Mouse (Mus musculus) embryonic facial prominence, embryonic 10.5 days (tissue): ENCODE data around the gene Stxbp5. TPM values are rescaled to one million over a fixed set of nuclear protein-coding genes. Genes with fewer than 3 reads are reported as not detected.
"Not testable (repeated sequence)": the region's sequence is repeated elsewhere in the genome, so short reads cannot be mapped to it uniquely, and the experiment has no call there.

Experiments
- DNase-seq: peaks from one replicate; pipeline ENCODE4 v3.0.0-alpha.2; 2017; ENCODE audit warnings: low spot score
- H3K27ac ChIP-seq: fragments of 300-500 bp; sonication (generic); replicated peaks from 2 replicates; pipeline ENCODE4 v1.5.1; 2016; ENCODE audit warnings: mild to moderate bottlenecking
- H3K27me3 ChIP-seq: fragments of 300-500 bp; sonication (generic); replicated peaks from 2 replicates; pipeline ENCODE4 v1.6.1; 2016; ENCODE audit warnings: low read depth, mild to moderate bottlenecking; ENCODE audit not compliant: poor library complexity, severe bottlenecking
- H3K36me3 ChIP-seq: fragments of 300-500 bp; sonication (generic); replicated peaks from 2 replicates; pipeline ENCODE4 v1.6.1; 2016; ENCODE audit warnings: mild to moderate bottlenecking, moderate library complexity
- H3K4me1 ChIP-seq: fragments of 300-500 bp; sonication (generic); 2 replicates; pipeline ENCODE4 v1.6.1; 2016
- H3K4me3 ChIP-seq: fragments of 300-500 bp; sonication (generic); 2 replicates; pipeline ENCODE4 v1.5.1; 2016; ENCODE audit warnings: mild to moderate bottlenecking, moderate library complexity
- H3K9me3 ChIP-seq: fragments of 300-500 bp; sonication (generic); 2 replicates; pipeline ENCODE4 v1.6.1; 2016; ENCODE audit warnings: mild to moderate bottlenecking
- WGBS: fragments of 180-500 bp; shearing (Covaris S2); methylation state at CpG from one replicate; pipeline ENCODE4 v1.1.7; 2016; 5-methylcytosine and 5-hydroxymethylcytosine counted together
- polyA plus RNA-seq: library from polyadenylated mRNA; unstranded; fragments of >200 nt; fragmentation: Nextera tagmentation; extraction: Ambion mirVana; gene quantifications from 2 replicates; pipeline ENCODE4 v1.2.1, GENCODE M21; 2016

Stxbp5 gene
- polyA plus RNA-seq, 1 experiment from 2014 or later: 4.0 TPM

- Histone ChIP-seq H3K4me1 (no peaks in the 10 kb centered on the region), H3K4me3 (no peak overlapping the region), H3K27ac (no peak overlapping the region), H3K36me3 (peaks cover 6% of the 10 kb centered on the region), H3K9me3 (no peaks in the 10 kb centered on the region), H3K27me3 (no peaks in the 10 kb centered on the region)
- no peak for DNase-seq
- WGBS: 90% methylated on average over 4 of the region's 4 CpGs
Measured at GRCm38 (mm10) chr10:9888655-9889054, 12.2 kb downstream of the Stxbp5 start.

GRCm38 (mm10) chr10:9881781-9882320 lies 19.0 kb downstream of the Stxbp5 start:
- H3K36me3 ChIP-seq, DNase-seq, H3K9me3 ChIP-seq, H3K27me3 ChIP-seq, H3K4me3 ChIP-seq, H3K4me1 ChIP-seq, H3K27ac ChIP-seq: not testable (repeated sequence)
- WGBS: 83% methylated on average over 5 of the region's 5 CpGs

- WGBS: 85% methylated on average over 6 of the region's 6 CpGs
- H3K4me1 ChIP-seq: no peaks in the 10 kb centered on the region
- no peak overlapping the region for H3K4me3 ChIP-seq
- no peaks in the 10 kb centered on the region for H3K36me3 ChIP-seq
- DNase-seq: no peak
- no peaks in the 10 kb centered on the region for H3K27me3 ChIP-seq
- H3K9me3 ChIP-seq: no peaks in the 10 kb centered on the region
- H3K27ac ChIP-seq: no peak overlapping the region
Measured at GRCm38 (mm10) chr10:9880070-9880728, 20.7 kb downstream of the Stxbp5 start.

GRCm38 (mm10) chr10:9878821-9879489 lies 21.9 kb downstream of the Stxbp5 start:
- no peaks in the 10 kb centered on the region for H3K9me3 ChIP-seq
- H3K36me3 ChIP-seq: no peaks in the 10 kb centered on the region
- H3K4me3 ChIP-seq: no peak overlapping the region
- H3K27me3 ChIP-seq: no peaks in the 10 kb centered on the region
- no peaks in the 10 kb centered on the region for H3K4me1 ChIP-seq
- 94% methylated on average over 6 of the region's 6 CpGs for WGBS
- DNase-seq: no peak
- H3K27ac ChIP-seq: no peak overlapping the region

GRCm38 (mm10) chr10:9875905-9876304 lies 25.0 kb downstream of the Stxbp5 start:
- no peak for DNase-seq
- H3K27ac ChIP-seq: no peak overlapping the region
- H3K4me1 ChIP-seq: no peaks in the 10 kb centered on the region
- 87% methylated on average over 3 of the region's 3 CpGs for WGBS
- H3K9me3 ChIP-seq: no peaks in the 10 kb centered on the region
- H3K4me3 ChIP-seq: no peak overlapping the region
- no peaks in the 10 kb centered on the region for H3K36me3 ChIP-seq
- H3K27me3 ChIP-seq: no peaks in the 10 kb centered on the region

- 61% methylated on average over 2 of the region's 2 CpGs for whole genome bisulfite sequencing
Measured at GRCm38 (mm10) chr10:9872143-9872542, 28.7 kb downstream of the Stxbp5 start.

GRCm38 (mm10) chr10:9866793-9867579 lies 33.9 kb downstream of the Stxbp5 start:
- H3K36me3 ChIP-seq: no peaks in the 10 kb centered on the region
- no peak for DNase-seq
- 84% methylated on average over 17 of the region's 17 CpGs for WGBS
- no peak overlapping the region for H3K27ac ChIP-seq
- no peaks in the 10 kb centered on the region for H3K4me1 ChIP-seq
- H3K9me3 ChIP-seq: no peaks in the 10 kb centered on the region
- H3K27me3 ChIP-seq: no peaks in the 10 kb centered on the region
- no peak overlapping the region for H3K4me3 ChIP-seq

More at GRCm38 (mm10) chr10:9872143-9872542, 28.7 kb downstream of the Stxbp5 start:
- no peak overlapping the region for H3K4me3 ChIP-seq
- no peaks in the 10 kb centered on the region for H3K4me1 ChIP-seq
- no peaks in the 10 kb centered on the region for H3K36me3 ChIP-seq
- DNase-seq: no peak
- H3K27ac ChIP-seq: no peak overlapping the region
- H3K27me3 ChIP-seq: no peaks in the 10 kb centered on the region
- no peaks in the 10 kb centered on the region for H3K9me3 ChIP-seq

- Histone ChIP-seq H3K4me3 (no peak overlapping the region), H3K9me3 (no peaks in the 10 kb centered on the region), H3K36me3 (peaks cover 5% of the 10 kb centered on the region), H3K27ac (no peak overlapping the region), H3K27me3 (no peaks in the 10 kb centered on the region), H3K4me1 (no peaks in the 10 kb centered on the region)
- 83% methylated on average over 4 of the region's 4 CpGs for WGBS
- DNase-seq: no peak
Measured at GRCm38 (mm10) chr10:9860022-9860421, 40.9 kb downstream of the Stxbp5 start.

- H3K27me3 ChIP-seq: no peaks in the 10 kb centered on the region
- peaks cover 10% of the 10 kb centered on the region for H3K36me3 ChIP-seq
- no peaks in the 10 kb centered on the region for H3K4me1 ChIP-seq
- H3K27ac ChIP-seq: no peak overlapping the region
- DNase-seq: no peak
- no peak overlapping the region for H3K4me3 ChIP-seq
- peaks cover 2% of the 10 kb centered on the region; the same call in 1 of the 2 replicates for H3K9me3 ChIP-seq
- WGBS: 93% methylated on average over 3 of the region's 3 CpGs
Measured at GRCm38 (mm10) chr10:9859476-9859875, 41.4 kb downstream of the Stxbp5 start.

- Histone ChIP-seq H3K27ac (no peak overlapping the region), H3K4me1 (no peaks in the 10 kb centered on the region), H3K36me3 (peaks cover 21% of the 10 kb centered on the region), H3K27me3 (no peaks in the 10 kb centered on the region), H3K4me3 (no peak overlapping the region), H3K9me3 (peaks cover 13% of the 10 kb centered on the region)
- DNase-seq: no peak
- 85% methylated on average over 2 of the region's 2 CpGs for WGBS
Measured at GRCm38 (mm10) chr10:9857850-9858249, 43.0 kb downstream of the Stxbp5 start.

GRCm38 (mm10) chr10:9856792-9857191 lies 44.1 kb downstream of the Stxbp5 start:
- H3K27me3 ChIP-seq: no peaks in the 10 kb centered on the region
- WGBS: 88% methylated on average over 9 of the region's 9 CpGs
- no peak for DNase-seq
- H3K36me3 ChIP-seq: peaks cover 21% of the 10 kb centered on the region
- H3K4me1 ChIP-seq: no peaks in the 10 kb centered on the region
- peaks cover 13% of the 10 kb centered on the region for H3K9me3 ChIP-seq
- H3K4me3 ChIP-seq: no peak overlapping the region
- no peak overlapping the region for H3K27ac ChIP-seq

- H3K4me3 ChIP-seq: no peak overlapping the region
- peaks cover 8% of the 10 kb centered on the region for H3K36me3 ChIP-seq
- H3K27me3 ChIP-seq: no peaks in the 10 kb centered on the region
- DNase-seq: no peak
- H3K4me1 ChIP-seq: no peaks in the 10 kb centered on the region
- WGBS: 94% methylated on average over 4 of the region's 4 CpGs
- H3K9me3 ChIP-seq: 0 out of 2 replicates have a peak, but pooled peaks cover 3% of the 10 kb centered on the region
- no peak overlapping the region for H3K27ac ChIP-seq
Measured at GRCm38 (mm10) chr10:9846408-9846807, 54.5 kb downstream of the Stxbp5 start.
